Mouse (Mus musculus) heart, postnatal 14 days (tissue): ENCODE data around the gene Gm20388. TPM values are rescaled to one million over a fixed set of nuclear protein-coding genes. Genes with fewer than 3 reads are reported as not detected.
A peak's percentile ranks its signal among the peaks of the same experiment; 100 is the strongest.

Experiments
- DNase-seq, 2 experiments: peaks; one replicate each; pipeline ENCODE4 v3.0.0; 2021 to 2022
- intact Hi-C: fragments of 180-260 bp; cut with DNase I; formaldehyde crosslinking; loops from one replicate; pipeline ENCODE4 v1.15.1; 2025
- total RNA-seq, 2 experiments: library from RNA; stranded (reverse); gene quantifications; 2 replicates each; pipeline ENCODE4 v1.2.3; 2021

The Gm20388 gene
- total RNA-seq, 2 experiments from 2014 or later, result 0.24 TPM; not detected in 1

DNA sequence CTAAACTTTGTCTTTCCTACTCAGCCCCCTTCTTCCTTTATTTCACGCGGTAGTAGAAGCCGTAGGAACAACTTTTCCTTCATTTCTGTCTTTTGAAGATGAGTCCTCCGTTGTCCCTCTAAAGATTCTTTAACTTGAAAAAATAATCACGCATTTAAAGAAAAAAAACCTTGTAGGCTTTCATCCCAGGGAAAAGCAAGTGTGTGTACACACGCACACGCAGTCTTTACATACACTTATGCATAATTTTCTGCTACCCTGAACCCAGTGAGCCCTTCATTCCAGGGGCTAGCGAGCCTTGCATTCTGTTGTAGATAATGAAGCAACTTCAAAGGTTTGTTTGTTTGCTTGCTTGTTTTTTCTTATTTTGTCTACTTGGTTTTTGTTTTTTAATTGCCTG lies 1177.6 kb downstream of the Gm20388 start:
- intact Hi-C loops, result no loop called here

DNA sequence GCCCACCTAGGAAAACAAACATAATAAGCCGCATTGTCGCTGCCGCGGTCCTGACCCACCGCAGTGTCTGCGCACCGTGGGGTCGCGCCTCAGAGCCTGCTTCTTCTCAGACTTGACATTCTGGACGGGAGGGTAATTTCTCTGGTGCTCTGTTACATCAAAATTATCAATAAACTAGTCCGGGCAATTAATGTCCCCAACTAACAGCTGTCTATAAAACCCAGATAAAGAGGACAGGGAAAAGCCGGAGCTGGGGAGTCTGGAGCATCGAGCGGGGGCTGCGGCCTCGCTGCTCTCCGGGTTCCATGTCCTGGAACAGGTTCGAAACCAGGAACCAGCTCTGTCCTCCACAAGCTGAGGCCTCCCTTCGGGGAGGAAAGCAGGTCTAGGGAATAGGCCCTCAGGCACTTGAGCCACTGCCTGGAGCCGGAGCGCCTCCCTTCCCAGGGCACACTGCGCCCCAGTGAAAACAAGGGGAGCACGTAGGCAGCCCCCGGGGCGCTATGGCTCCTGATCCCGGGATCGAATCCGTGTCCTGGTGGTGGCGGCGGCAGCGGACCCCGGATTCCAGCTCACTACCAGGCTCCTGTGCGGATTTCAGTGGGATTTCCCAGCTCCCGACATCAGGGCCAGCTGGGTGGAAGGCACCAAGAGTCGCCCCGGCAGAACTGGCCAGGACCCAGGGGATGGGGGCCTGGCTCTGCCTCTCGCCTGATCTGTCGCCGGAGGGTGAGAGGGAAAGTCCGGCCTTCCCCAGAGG lies 1178.4 kb downstream of the Gm20388 start:
- DNase-seq, result no peak
- intact Hi-C loops, result no loop called here

More for the DNA sequence above, 1177.6 kb downstream of the Gm20388 start:
- no peak for DNase-seq

DNA sequence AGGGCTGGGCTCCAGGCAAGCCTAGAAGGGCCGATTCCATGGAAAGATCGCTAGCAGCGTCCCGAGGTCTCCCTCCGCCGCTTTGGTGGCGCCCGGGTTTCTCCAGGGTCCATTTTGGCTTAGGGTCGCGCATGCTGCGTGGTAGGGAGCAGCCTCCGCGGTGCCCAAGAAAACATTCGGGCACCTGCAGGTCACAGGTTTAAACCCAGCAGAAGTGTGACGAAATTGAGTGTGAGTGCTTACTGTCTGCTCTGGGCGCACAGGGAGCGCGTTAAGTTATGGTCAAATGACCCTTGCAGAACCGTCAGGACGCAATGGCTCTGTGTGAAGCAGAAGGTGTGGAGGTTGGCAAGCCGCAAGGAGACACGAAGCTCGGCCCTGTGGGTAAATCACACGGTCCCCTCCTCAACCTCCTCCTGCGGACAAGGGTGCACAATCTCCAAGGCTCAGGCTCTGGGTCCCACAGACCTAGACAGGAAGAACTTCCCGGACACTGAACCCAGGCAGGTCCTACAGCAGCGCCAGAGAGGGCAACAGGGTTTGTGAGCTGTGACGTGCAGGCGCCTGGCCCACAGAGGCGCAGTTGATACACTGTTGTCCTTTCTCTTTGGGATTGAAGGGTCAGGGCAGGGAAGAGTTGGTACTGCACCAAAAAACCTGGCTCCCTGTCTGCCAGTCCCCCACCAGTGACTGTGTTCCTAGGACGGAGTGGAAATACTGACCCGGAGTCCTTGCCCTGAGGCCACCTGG lies 1179.2 kb downstream of the Gm20388 start:
- DNase-seq, result no peak
- intact Hi-C loops, result loop anchor here (5.0 kb wide), 2 partner anchors 193 to 408 kb away; no protein-coding TSS in a partner anchor

GRCm38 (mm10) chr8:121090716-121091115 lies 1180.1 kb downstream of the Gm20388 start:
- DNase-seq, result no peak
- intact Hi-C loops, result loop anchor here (5.0 kb wide), 2 partner anchors 193 to 408 kb away; no protein-coding TSS in a partner anchor

DNA sequence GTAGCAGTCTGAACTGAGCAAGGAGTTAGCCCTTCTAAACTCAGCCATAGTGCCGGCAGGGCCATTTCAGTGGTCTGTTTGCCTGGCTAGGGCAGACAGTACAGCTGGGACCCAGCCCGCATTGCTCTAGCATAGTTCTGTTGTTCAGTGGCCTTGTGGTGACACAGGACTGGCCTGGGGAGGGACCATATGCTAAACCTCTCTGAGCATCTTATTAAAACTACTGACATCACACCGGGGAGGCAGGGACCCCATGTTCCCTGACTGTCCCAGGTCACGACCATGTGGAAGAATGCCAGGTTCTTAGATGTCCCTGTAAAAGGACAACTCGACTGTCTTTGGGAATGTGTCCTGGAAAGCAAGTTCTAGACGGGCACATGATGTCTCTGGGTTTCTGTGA lies 1181.5 kb downstream of the Gm20388 start:
- intact Hi-C loops, result loop anchor here (1.0 to 5.0 kb wide), 4 partner anchors 121 to 410 kb away; no protein-coding TSS in a partner anchor
- DNase-seq, result no peak

GRCm38 (mm10) chr8:121092627-121093026 lies 1182.0 kb downstream of the Gm20388 start:
- intact Hi-C loops, result loop anchor here (1.0 to 5.0 kb wide), 4 partner anchors 122 to 410 kb away; no protein-coding TSS in a partner anchor
- DNase-seq, result peak; percentile 87 to 94

GRCm38 (mm10) chr8:121093496-121093895 lies 1182.9 kb downstream of the Gm20388 start:
- no peak for DNase-seq
- intact Hi-C loops, result loop anchor here (2.0 to 5.0 kb wide), 3 partner anchors 123 to 411 kb away; no protein-coding TSS in a partner anchor

DNA sequence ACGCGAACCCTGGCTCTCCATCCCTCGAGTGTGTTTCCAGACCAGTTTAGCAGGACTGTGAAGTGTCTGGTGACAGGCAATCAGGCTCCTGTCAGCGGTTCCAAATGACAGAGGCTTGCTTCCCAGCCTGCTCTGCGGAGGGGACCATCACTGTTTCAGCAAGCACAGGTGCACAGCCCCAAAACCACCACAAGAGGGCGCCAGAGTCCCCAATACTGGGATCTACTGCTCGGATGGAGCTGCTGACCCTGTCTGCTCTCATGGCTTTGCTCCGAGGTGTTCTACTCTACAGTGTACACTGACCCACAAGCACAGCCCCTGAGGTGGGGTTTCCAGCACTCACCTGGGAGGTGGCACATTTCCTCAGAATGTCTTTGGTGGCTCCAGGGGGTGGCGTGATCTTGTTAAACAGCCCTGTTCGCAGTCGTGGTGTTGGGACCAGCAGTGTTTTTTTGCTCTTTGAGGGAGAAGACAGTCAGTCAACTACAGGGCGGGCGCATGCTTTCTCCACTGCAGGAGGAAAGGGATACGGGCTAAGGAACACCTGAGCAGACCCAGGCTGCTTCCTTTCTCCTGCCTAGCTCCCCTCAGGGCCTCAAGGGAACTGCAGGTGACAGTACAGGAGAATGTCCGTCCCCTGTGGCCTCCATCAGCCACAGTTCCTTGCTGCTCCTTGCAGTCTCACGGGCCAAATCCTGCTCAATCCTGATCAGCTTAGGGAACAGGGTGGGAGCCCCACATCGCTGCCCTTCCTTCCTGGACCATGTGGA lies 1193.6 kb downstream of the Gm20388 start:
- intact Hi-C loops, result loop anchor here (10.0 kb wide), 1 partner anchor 581 kb away; no protein-coding TSS in a partner anchor

DNA sequence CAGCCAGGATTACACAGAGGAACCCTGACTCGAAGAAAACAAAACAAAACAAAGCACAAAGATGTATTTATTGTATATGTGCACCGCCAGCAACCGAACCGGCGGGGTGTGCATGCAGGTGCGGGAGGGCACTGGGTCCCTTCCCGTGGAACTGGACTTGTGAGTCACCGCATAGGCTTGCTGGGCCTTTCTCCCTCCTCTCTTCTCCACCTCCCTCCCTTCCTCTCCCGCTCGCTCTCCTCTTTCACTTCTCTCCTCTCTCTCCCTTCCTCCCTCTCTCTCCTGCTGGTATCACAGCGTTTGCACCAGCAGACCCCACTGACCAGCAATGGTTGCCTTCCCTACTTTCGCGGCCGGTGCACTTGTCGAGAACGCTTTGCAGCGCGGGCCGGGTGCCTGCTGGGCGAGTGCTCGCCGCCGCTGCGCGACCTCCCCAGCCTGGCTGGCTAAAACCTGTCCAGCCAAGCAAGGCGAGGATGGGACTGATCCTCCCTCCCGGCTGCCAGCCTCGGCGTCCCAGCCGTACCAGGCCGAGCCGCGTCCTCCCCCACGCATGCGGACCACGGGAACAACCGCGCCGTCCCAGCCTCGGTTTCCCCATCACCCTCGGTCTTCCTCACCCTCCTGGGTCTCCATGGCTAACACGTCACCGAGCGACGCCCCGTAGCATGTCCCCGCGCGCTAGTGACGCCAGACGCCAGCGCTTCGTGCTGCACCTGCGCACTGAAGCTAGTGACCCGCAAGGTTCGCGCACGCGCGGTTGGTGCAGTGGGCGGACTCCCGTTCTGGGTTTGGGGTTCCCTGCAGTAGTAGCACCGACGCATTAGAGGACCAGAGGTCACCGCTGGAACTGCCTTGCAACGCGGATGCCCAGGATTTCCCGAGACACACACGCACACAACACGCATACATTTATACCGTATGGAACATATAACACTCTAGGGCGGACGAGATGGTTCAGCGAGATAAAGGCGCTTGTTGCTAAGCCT lies 1197.3 kb downstream of the Gm20388 start, which contains the start of gene Mthfsd:
Gene Mthfsd, minus strand, starts transcription at position 725 of the 989 bp plus-strand sequence.
- intact Hi-C loops, result loop anchor here (10.0 kb wide), 1 partner anchor 577 kb away; no protein-coding TSS in a partner anchor

More for the DNA sequence above, 1193.6 kb downstream of the Gm20388 start:
- peak; percentile 76 to 90 for DNase-seq

DNA sequence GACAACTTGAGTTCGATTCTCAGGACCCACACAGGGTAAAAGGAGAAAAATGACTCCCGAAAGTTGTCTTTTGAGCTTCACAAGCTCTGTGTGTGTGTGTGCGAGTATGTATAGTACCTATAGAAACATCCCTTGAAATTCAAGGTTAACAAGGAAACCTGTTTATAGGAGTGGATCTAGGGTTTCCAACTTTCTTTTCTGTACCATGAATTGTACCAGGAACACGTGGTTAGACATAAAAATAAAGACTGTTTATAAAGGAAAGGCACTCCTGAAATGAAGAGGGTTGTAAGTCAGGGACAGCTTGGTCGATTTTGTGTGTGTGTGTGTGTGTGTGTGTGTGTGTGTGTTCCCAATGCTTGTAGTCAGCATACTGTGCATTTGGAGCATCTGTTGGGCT lies 1198.0 kb downstream of the Gm20388 start:
- no peak for DNase-seq
- intact Hi-C loops, result loop anchor here (10.0 kb wide), 1 partner anchor 576 kb away; no protein-coding TSS in a partner anchor

More for the DNA sequence above, 1197.3 kb downstream of the Gm20388 start, which contains the start of gene Mthfsd:
- DNase-seq, result peak; percentile 99

DNA sequence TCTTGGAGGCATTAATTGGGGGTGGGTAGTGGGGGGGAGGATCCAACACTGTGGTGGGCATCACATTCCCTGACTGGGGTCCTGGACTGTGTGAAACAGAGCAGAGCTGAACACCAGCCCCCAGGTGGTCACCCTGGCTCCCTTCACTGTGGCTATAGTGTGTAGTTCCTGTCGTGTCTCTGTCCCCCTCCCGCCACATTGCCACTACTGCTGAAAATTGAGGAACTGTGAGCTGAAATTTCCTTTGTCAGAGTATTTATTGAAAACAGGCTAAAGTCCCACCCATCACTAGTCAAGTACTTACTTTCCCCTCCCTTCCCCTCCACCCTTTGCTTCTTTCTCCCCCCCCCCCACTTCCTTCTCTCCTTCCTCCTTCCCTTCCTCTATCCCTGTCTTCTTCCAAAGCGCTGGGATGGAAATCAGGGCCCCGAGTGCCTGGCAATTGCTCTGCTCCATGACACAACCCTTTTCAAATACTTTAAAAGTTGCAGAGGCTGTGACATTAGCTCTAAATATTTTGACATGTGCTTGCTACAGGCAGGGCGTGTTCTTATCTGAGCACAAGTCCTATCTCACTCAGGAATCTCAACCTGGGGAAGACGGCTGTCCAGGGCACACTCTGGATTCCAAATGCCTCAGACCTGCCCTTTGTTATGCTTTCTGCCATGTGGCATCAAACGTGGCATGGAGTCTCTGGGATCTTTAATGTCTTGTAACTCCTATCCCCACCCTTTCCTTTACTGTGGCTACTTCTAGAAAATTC lies 1200.7 kb downstream of the Gm20388 start:
- intact Hi-C loops, result loop anchor here (5.0 kb wide), 1 partner anchor 201 kb away; no protein-coding TSS in a partner anchor
- DNase-seq, result no peak

DNA sequence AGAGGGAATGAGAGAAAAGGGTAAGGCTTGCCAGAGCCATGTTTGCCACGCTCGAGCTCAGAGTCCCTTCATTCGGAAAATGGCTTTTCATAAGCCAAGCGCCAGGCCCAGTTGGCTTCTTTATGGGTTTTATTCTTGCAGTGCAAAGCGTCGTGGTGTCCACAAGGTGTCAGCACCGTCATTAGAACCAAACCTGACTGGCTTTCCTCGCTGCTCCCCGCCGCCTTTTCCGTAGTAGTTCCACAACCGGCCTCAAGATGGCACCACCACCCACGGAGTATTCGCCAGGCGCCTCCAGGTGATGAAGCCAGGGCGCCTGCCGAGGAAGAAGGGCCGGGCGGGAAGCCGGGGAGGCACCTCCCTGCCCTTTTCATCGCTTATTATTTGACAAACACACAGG lies 1202.6 kb downstream of the Gm20388 start:
- intact Hi-C loops, result loop anchor here (1.0 to 5.0 kb wide), 4 partner anchors 116 to 400 kb away; no protein-coding TSS in a partner anchor
- peak; percentile 97 to 99 for DNase-seq

- DNase-seq, result no peak
- intact Hi-C loops, result no loop called here
These were observed 1204.5 kb downstream of the Gm20388 start for GRCm38 (mm10) chr8:121115136-121115535.

DNA sequence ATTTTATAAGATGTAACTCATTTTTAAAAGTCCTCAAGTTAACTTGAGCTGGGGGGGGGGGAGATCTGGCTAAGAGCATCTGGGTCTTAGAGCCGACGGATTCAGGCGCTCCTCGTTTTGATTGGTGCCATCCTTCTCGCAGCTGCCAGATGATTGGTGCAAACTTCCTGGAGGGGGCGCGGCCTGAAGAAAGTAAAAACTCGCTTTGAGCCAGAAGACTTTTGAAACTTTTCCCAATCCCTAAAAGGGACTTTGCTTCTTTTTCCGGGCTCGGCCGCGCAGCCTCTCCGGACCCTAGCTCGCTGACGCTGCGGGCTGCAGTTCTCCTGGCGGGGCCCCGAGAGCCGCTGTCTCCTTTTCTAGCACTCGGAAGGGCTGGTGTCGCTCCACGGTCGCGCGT lies 1205.3 kb downstream of the Gm20388 start, which contains the start of gene Foxc2:
Gene Foxc2, plus strand, starts transcription at position 224 of the 400 bp plus-strand sequence.
- intact Hi-C loops, result no loop called here

GRCm38 (mm10) chr8:121116591-121117185 lies 1206.0 kb downstream of the Gm20388 start:
- peak; percentile 49 to 52 for DNase-seq
- intact Hi-C loops, result no loop called here

More for the DNA sequence above, 1205.3 kb downstream of the Gm20388 start, which contains the start of gene Foxc2:
- DNase-seq, result peak; percentile 82

DNA sequence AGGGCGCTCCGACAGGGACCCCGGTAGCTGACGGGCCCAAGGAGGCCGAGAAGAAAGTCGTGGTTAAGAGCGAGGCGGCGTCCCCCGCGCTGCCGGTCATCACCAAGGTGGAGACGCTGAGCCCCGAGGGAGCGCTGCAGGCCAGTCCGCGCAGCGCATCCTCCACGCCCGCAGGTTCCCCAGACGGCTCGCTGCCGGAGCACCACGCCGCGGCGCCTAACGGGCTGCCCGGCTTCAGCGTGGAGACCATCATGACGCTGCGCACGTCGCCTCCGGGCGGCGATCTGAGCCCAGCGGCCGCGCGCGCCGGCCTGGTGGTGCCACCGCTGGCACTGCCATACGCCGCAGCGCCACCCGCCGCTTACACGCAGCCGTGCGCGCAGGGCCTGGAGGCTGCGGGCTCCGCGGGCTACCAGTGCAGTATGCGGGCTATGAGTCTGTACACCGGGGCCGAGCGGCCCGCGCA lies 1206.6 kb downstream of the Gm20388 start:
- peak; percentile 31 to 40 for DNase-seq
- intact Hi-C loops, result no loop called here

DNA sequence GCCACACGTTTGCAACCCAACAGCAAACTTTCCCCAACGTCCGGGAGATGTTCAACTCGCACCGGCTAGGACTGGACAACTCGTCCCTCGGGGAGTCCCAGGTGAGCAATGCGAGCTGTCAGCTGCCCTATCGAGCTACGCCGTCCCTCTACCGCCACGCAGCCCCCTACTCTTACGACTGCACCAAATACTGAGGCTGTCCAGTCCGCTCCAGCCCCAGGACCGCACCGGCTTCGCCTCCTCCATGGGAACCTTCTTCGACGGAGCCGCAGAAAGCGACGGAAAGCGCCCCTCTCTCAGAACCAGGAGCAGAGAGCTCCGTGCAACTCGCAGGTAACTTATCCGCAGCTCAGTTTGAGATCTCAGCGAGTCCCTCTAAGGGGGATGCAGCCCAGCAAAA lies 1207.3 kb downstream of the Gm20388 start:
- intact Hi-C loops, result no loop called here
- DNase-seq, result no peak
